ENCODE assay signal across 21 mouse cellular contexts in genomic region chr4:108424587-108424986, GRCm38 (mm10). TPM values are rescaled to one million over a fixed set of nuclear protein-coding genes. Genes with fewer than 3 reads are reported as not detected.
A peak's percentile ranks its signal among the peaks of the same experiment; 100 is the strongest.
DNase-seq lines count a peak whose midpoint lies in the region; ATAC-seq lines count a peak whose summit lies in the region.
"Had no signal": no experiment of that assay in that cellular context is flagged by ENCODE, and none has a peak within 500 bp of the region (broad histone marks: within the 10 kb centered on the region; RNA-seq: fewer than 3 reads in every experiment).

No protein-coding gene starts in this region.

- 35% methylated on average over 2 of the region's 2 CpGs for WGBS in liver, embryonic 13.5 days (ENCODE audit: insufficient replicate concordance)
- 39% methylated on average over 2 of the region's 2 CpGs for WGBS in liver, embryonic 12.5 days (ENCODE audit: insufficient replicate concordance)
- 83% methylated on average over 2 of the region's 2 CpGs for WGBS in limb, embryonic 10.5 days
- 47% methylated on average over 2 of the region's 2 CpGs for WGBS in stomach, embryonic 15.5 days

- peaks cover 4% of the 10 kb centered on the region; the same call in 1 of the 2 replicates for H3K27me3 ChIP-seq in liver, embryonic 13.5 days
- peaks cover 7% of the 10 kb centered on the region; the same call in 1 of the 2 replicates for H3K27me3 ChIP-seq in liver, embryonic 12.5 days (replicated peaks)
- H3K27me3 ChIP-seq in limb, embryonic 10.5 days (ENCODE audit: low read depth, poor library complexity, severe bottlenecking): no peaks in the 10 kb centered on the region
- no peaks in the 10 kb centered on the region for H3K27me3 ChIP-seq in stomach, embryonic 15.5 days (replicated peaks)
- H3K27me3 ChIP-seq: embryonic facial prominence, embryonic 15.5 days; heart, embryonic 13.5 days had no signal

- peaks cover 21% of the 10 kb centered on the region for H3K4me1 ChIP-seq in liver, embryonic 13.5 days (replicated peaks)
- peaks cover 22% of the 10 kb centered on the region for H3K4me1 ChIP-seq in liver, embryonic 12.5 days
- H3K4me1 ChIP-seq in limb, embryonic 10.5 days: peaks cover 26% of the 10 kb centered on the region
- no peaks in the 10 kb centered on the region for H3K4me1 ChIP-seq in stomach, embryonic 15.5 days
- H3K4me1 ChIP-seq: embryonic facial prominence, embryonic 15.5 days had no signal

- H3K4me3 ChIP-seq in liver, embryonic 13.5 days (replicated peaks): no peak overlapping the region
- H3K4me3 ChIP-seq in liver, embryonic 12.5 days: no peak overlapping the region
- H3K4me3 ChIP-seq in limb, embryonic 10.5 days: no peak overlapping the region
- no peak overlapping the region for H3K4me3 ChIP-seq in stomach, embryonic 15.5 days (replicated peaks)
- H3K4me3 ChIP-seq: embryonic facial prominence, embryonic 15.5 days; erythroblast, embryonic 14.5 days; forebrain, embryonic 10.5 days; gastrocnemius, adult 2 months; heart, embryonic 13.5 days had no signal

- ATAC-seq in liver, embryonic 13.5 days (ENCODE audit: low read depth): no peak
- no peak for ATAC-seq in liver, embryonic 12.5 days
- peak; percentile 10; the same call in 1 of the 2 replicates for ATAC-seq in stomach, embryonic 15.5 days (ENCODE audit: insufficient read depth, low FRiP score, low read depth)
- ATAC-seq: forebrain, embryonic 14.5 days had no signal

- no peak overlapping the region for H3K4me2 ChIP-seq in liver, embryonic 13.5 days
- no peak overlapping the region for H3K4me2 ChIP-seq in liver, embryonic 12.5 days
- no peak overlapping the region for H3K4me2 ChIP-seq in stomach, embryonic 15.5 days
- H3K4me2 ChIP-seq: embryonic facial prominence, embryonic 15.5 days; heart, embryonic 13.5 days had no signal

- peak overlapping the region; percentile 54; the same call in 1 of the 2 replicates for H3K27ac ChIP-seq in liver, embryonic 13.5 days
- H3K27ac ChIP-seq in liver, embryonic 12.5 days: no peak overlapping the region
- 0 out of 2 replicates have a peak overlapping the region, but pooled peaks have one; percentile 14 for H3K27ac ChIP-seq in limb, embryonic 10.5 days
- H3K27ac ChIP-seq in stomach, embryonic 15.5 days: no peak overlapping the region
- H3K27ac ChIP-seq: embryonic facial prominence, embryonic 15.5 days; forebrain, embryonic 10.5 days; gastrocnemius, adult 2 months; heart, embryonic 13.5 days had no signal

- no peaks in the 10 kb centered on the region for H3K9me3 ChIP-seq in liver, embryonic 13.5 days (replicated peaks)
- no peaks in the 10 kb centered on the region for H3K9me3 ChIP-seq in liver, embryonic 12.5 days (replicated peaks)
- no peaks in the 10 kb centered on the region for H3K9me3 ChIP-seq in limb, embryonic 10.5 days (replicated peaks)
- H3K9me3 ChIP-seq in stomach, embryonic 15.5 days: no peaks in the 10 kb centered on the region
- H3K9me3 ChIP-seq: embryonic facial prominence, embryonic 15.5 days; forebrain, embryonic 10.5 days; heart, embryonic 13.5 days had no signal

- H3K36me3 ChIP-seq in liver, embryonic 13.5 days: no peaks in the 10 kb centered on the region
- H3K36me3 ChIP-seq in liver, embryonic 12.5 days: no peaks in the 10 kb centered on the region
- no peaks in the 10 kb centered on the region for H3K36me3 ChIP-seq in limb, embryonic 10.5 days
- H3K36me3 ChIP-seq in stomach, embryonic 15.5 days: no peaks in the 10 kb centered on the region
- H3K36me3 ChIP-seq: embryonic facial prominence, embryonic 15.5 days; forebrain, embryonic 10.5 days; heart, embryonic 13.5 days had no signal

- no peak for DNase-seq in liver, embryonic 13.5 days
- DNase-seq in limb, embryonic 10.5 days (ENCODE audit: low spot score): no peak
- no peak for DNase-seq in urinary bladder, adult 2 months (ENCODE audit: low spot score)
- DNase-seq in kidney, postnatal 4 days: no peak
- no peak for DNase-seq in urinary bladder, postnatal 25 days (ENCODE audit: low spot score)
- DNase-seq: adrenal gland, postnatal 10 days; cerebellum, adult 11 months; cerebellum, adult 8-10 months; cerebellum, postnatal 14 days; embryo, embryonic 11 days; gastrocnemius, adult 2 months; gastrocnemius, postnatal 36 days; heart, postnatal 36 days had no signal

- no peak overlapping the region for H3K9ac ChIP-seq in liver, embryonic 13.5 days
- H3K9ac ChIP-seq in liver, embryonic 12.5 days: no peak overlapping the region
- H3K9ac ChIP-seq in stomach, embryonic 15.5 days: no peak overlapping the region
- H3K9ac ChIP-seq: embryonic facial prominence, embryonic 15.5 days; heart, embryonic 13.5 days had no signal

RNA-seq across cellular contexts. Expression of gene Gpx7, which starts 17.8 kb away (rescaled TPM):
- 10.4 and 12.4 TPM in 2 replicates for polyA plus RNA-seq in liver, embryonic 13.5 days (2015; fragmentation: Nextera tagmentation; extraction: Ambion mirVana)
- 12.3 and 13.6 TPM in 2 replicates for polyA plus RNA-seq in liver, embryonic 12.5 days (2016; fragmentation: Nextera tagmentation; extraction: Ambion mirVana)
- 40.6 and 44.3 TPM in 2 replicates for polyA plus RNA-seq in limb, embryonic 10.5 days (2016; fragmentation: Nextera tagmentation; extraction: Ambion mirVana)
- 53.9 and 54.6 TPM in 2 replicates for polyA plus RNA-seq in stomach, embryonic 15.5 days (2015; fragmentation: Nextera tagmentation; extraction: Ambion mirVana)
- 34.5 and 34.8 TPM in 2 replicates for polyA plus RNA-seq in urinary bladder, adult 2 months (2012; rRNA removed)
- polyA plus RNA-seq: C2C12; erythroblast, embryonic 14.5 days had no signal

RNA-seq across cellular contexts. Expression of gene Tut4, which starts 34.6 kb away (rescaled TPM):
- polyA plus RNA-seq in liver, embryonic 13.5 days (2015; fragmentation: Nextera tagmentation; extraction: Ambion mirVana): 19.2 and 23.1 TPM in 2 replicates
- 25.2 and 29.0 TPM in 2 replicates for polyA plus RNA-seq in liver, embryonic 12.5 days (2016; fragmentation: Nextera tagmentation; extraction: Ambion mirVana)
- polyA plus RNA-seq in limb, embryonic 10.5 days (2016; fragmentation: Nextera tagmentation; extraction: Ambion mirVana): 95.8 and 119 TPM in 2 replicates
- polyA plus RNA-seq in stomach, embryonic 15.5 days (2015; fragmentation: Nextera tagmentation; extraction: Ambion mirVana): 58.2 and 63.5 TPM in 2 replicates
- 37.9 and 44.8 TPM in 2 replicates for polyA plus RNA-seq in urinary bladder, adult 2 months (2012; rRNA removed)

RNA-seq across cellular contexts. Expression of gene Shisal2a, which starts 41.4 kb away (rescaled TPM):
- polyA plus RNA-seq in liver, embryonic 13.5 days (2015; fragmentation: Nextera tagmentation; extraction: Ambion mirVana): 0.20 and 0.53 TPM in 2 replicates
- 0.32 TPM in 1 of 2 replicates, not detected in the other for polyA plus RNA-seq in liver, embryonic 12.5 days (2016; fragmentation: Nextera tagmentation; extraction: Ambion mirVana)
- 1.5 and 5.6 TPM in 2 replicates for polyA plus RNA-seq in limb, embryonic 10.5 days (2016; fragmentation: Nextera tagmentation; extraction: Ambion mirVana)
- polyA plus RNA-seq in stomach, embryonic 15.5 days (2015; fragmentation: Nextera tagmentation; extraction: Ambion mirVana): 2.3 and 2.6 TPM in 2 replicates
- polyA plus RNA-seq in urinary bladder, adult 2 months (2012; rRNA removed): 0.15 TPM in 1 of 2 replicates, not detected in the other
- polyA plus RNA-seq: C2C12; erythroblast, embryonic 14.5 days had no signal

Comparison
In these comparisons a context has a peak if more than half of its experiments do, and no peak if none do; other contexts are left out.
1. H3K27ac ChIP-seq: peak in liver, embryonic 13.5 days (single experiment) and limb, embryonic 10.5 days (single experiment); none in liver, embryonic 12.5 days (single experiment) and stomach, embryonic 15.5 days (single experiment).